Mouse (Mus musculus): ENCODE data around the gene Cx3cr1. TPM values are rescaled to one million over a fixed set of nuclear protein-coding genes. Genes with fewer than 3 reads are reported as not detected.

Gene Cx3cr1
- polyA plus RNA-seq, 1 experiment from 2014 or later: 8.0 TPM

GRCm38 (mm10) chr9:119887144-119887901 lies 182.4 kb downstream of the Cx3cr1 start:
- 65% methylated on average over 4 of the region's 4 CpGs for WGBS

GRCm38 (mm10) chr9:119854170-119854569 lies 215.5 kb downstream of the Cx3cr1 start:
- Histone ChIP-seq H3K4me3 (ENCODE audit: low read depth, low read length) (no peak overlapping the region), H3K27me3 (replicated peaks; ENCODE audit: insufficient read depth, low read length) (no peaks in the 10 kb centered on the region), H3K9me3 (ENCODE audit: low read length) (no peaks in the 10 kb centered on the region), H3K4me1 (ENCODE audit: insufficient read depth, low read depth, low read length) (no peaks in the 10 kb centered on the region), H3K36me3 (ENCODE audit: insufficient read depth, low read length) (no peaks in the 10 kb centered on the region), H3K9ac (replicated peaks; ENCODE audit: low read depth) (no peak overlapping the region), H3K4me2 (replicated peaks; ENCODE audit: low read depth, low read length) (no peak overlapping the region), H3K27ac (ENCODE audit: low read length) (no peak overlapping the region)
- WGBS: 43% methylated on average over 8 of the region's 8 CpGs
- DNase-seq (ENCODE audit: low spot score) (no peak), ATAC-seq (no peak)
- TF ChIP-seq EP300 (IDR thresholded peaks at IDR 0.05) (no peak), CTCF (IDR thresholded peaks at IDR 0.05) (no peak)

More at GRCm38 (mm10) chr9:119887144-119887901, 182.4 kb downstream of the Cx3cr1 start:
- DNase-seq (ENCODE audit: low spot score): no peak
- H3K4me2 ChIP-seq (replicated peaks; ENCODE audit: low read depth, low read length): no peak overlapping the region
- H3K4me1 ChIP-seq (ENCODE audit: insufficient read depth, low read depth, low read length): no peaks in the 10 kb centered on the region
- H3K27ac ChIP-seq (ENCODE audit: low read length): no peak overlapping the region
- H3K27me3 ChIP-seq (replicated peaks; ENCODE audit: insufficient read depth, low read length): no peaks in the 10 kb centered on the region
- ATAC-seq: no peak
- H3K4me3 ChIP-seq (ENCODE audit: low read depth, low read length): no peak overlapping the region
- H3K36me3 ChIP-seq (ENCODE audit: insufficient read depth, low read length): no peaks in the 10 kb centered on the region
- H3K9me3 ChIP-seq (ENCODE audit: low read length): no peaks in the 10 kb centered on the region
- H3K9ac ChIP-seq (replicated peaks; ENCODE audit: low read depth): no peak overlapping the region
- TF ChIP-seq CTCF (IDR thresholded peaks at IDR 0.05) (no peak), EP300 (IDR thresholded peaks at IDR 0.05) (no peak)

- Histone ChIP-seq H3K9ac (replicated peaks; ENCODE audit: low read depth) (no peak overlapping the region), H3K27ac (ENCODE audit: low read length) (no peak overlapping the region), H3K4me3 (ENCODE audit: low read depth, low read length) (no peak overlapping the region), H3K4me1 (ENCODE audit: insufficient read depth, low read depth, low read length) (no peaks in the 10 kb centered on the region), H3K27me3 (replicated peaks; ENCODE audit: insufficient read depth, low read length) (no peaks in the 10 kb centered on the region), H3K9me3 (ENCODE audit: low read length) (no peaks in the 10 kb centered on the region), H3K36me3 (ENCODE audit: insufficient read depth, low read length) (no peaks in the 10 kb centered on the region), H3K4me2 (replicated peaks; ENCODE audit: low read depth, low read length) (no peak overlapping the region)
- no peak for TF ChIP-seq EP300 (IDR thresholded peaks at IDR 0.05)
- 48% methylated on average over 2 of the region's 2 CpGs for WGBS
- no peak for ATAC-seq
- DNase-seq (ENCODE audit: low spot score): no peak
Observed at GRCm38 (mm10) chr9:119853071-119853846, 216.4 kb downstream of the Cx3cr1 start.

GRCm38 (mm10) chr9:119852347-119853030 lies 217.2 kb downstream of the Cx3cr1 start:
- no peak for TF ChIP-seq EP300 (IDR thresholded peaks at IDR 0.05)
- no peak for TF ChIP-seq CTCF (IDR thresholded peaks at IDR 0.05)
- Histone ChIP-seq H3K9ac (replicated peaks; ENCODE audit: low read depth) (no peak overlapping the region), H3K4me3 (ENCODE audit: low read depth, low read length) (no peak overlapping the region), H3K36me3 (ENCODE audit: insufficient read depth, low read length) (no peaks in the 10 kb centered on the region), H3K4me2 (replicated peaks; ENCODE audit: low read depth, low read length) (no peak overlapping the region), H3K27me3 (replicated peaks; ENCODE audit: insufficient read depth, low read length) (no peaks in the 10 kb centered on the region), H3K9me3 (ENCODE audit: low read length) (no peaks in the 10 kb centered on the region), H3K4me1 (ENCODE audit: insufficient read depth, low read depth, low read length) (no peaks in the 10 kb centered on the region), H3K27ac (ENCODE audit: low read length) (no peak overlapping the region)
- WGBS: 72% methylated on average over 10 of the region's 10 CpGs
- ATAC-seq: no peak
- DNase-seq (ENCODE audit: low spot score): no peak

Other genes starting within 250 kb of the Cx3cr1 start
- not detected in 2 replicates for gene Scn11a, start 244.4 kb downstream of the Cx3cr1 start, polyA plus RNA-seq (2015; fragmentation: Nextera tagmentation; extraction: Ambion mirVana)
- gene Wdr48, start 175.0 kb downstream of the Cx3cr1 start, polyA plus RNA-seq (2015; fragmentation: Nextera tagmentation; extraction: Ambion mirVana): 27.8 and 30.3 TPM in 2 replicates
- gene Gorasp1, start 132.3 kb downstream of the Cx3cr1 start, polyA plus RNA-seq (2015; fragmentation: Nextera tagmentation; extraction: Ambion mirVana): 16.5 and 16.7 TPM in 2 replicates
- gene Ttc21a, start 132.3 kb downstream of the Cx3cr1 start, polyA plus RNA-seq (2015; fragmentation: Nextera tagmentation; extraction: Ambion mirVana): 1.8 and 2.3 TPM in 2 replicates
- 9.4 and 10.5 TPM in 2 replicates for gene Csrnp1, start 85.2 kb downstream of the Cx3cr1 start, polyA plus RNA-seq (2015; fragmentation: Nextera tagmentation; extraction: Ambion mirVana)
- 0.21 and 0.35 TPM in 2 replicates for gene Xirp1, start 46.3 kb downstream of the Cx3cr1 start, polyA plus RNA-seq (2015; fragmentation: Nextera tagmentation; extraction: Ambion mirVana)
- 0.23 TPM in 2 replicates for gene Ccr8, start 22.2 kb upstream of the Cx3cr1 start, polyA plus RNA-seq (2015; fragmentation: Nextera tagmentation; extraction: Ambion mirVana)
- gene Slc25a38, start 40.5 kb upstream of the Cx3cr1 start, polyA plus RNA-seq (2015; fragmentation: Nextera tagmentation; extraction: Ambion mirVana): 20.0 and 20.9 TPM in 2 replicates
- 616 and 675 TPM in 2 replicates for gene Rpsa, start 57.8 kb upstream of the Cx3cr1 start, polyA plus RNA-seq (2015; fragmentation: Nextera tagmentation; extraction: Ambion mirVana)
- gene Mobp, start 79.8 kb upstream of the Cx3cr1 start, polyA plus RNA-seq (2015; fragmentation: Nextera tagmentation; extraction: Ambion mirVana): not detected in 2 replicates
- gene Myrip, start 231.6 kb upstream of the Cx3cr1 start, polyA plus RNA-seq (2015; fragmentation: Nextera tagmentation; extraction: Ambion mirVana): 0.58 and 0.65 TPM in 2 replicates

Measured in lung, postnatal 0 days (tissue).